In genomic region chr2:30450530-30450929, GRCm38 (mm10) we compare ENCODE assay signal across 16 mouse cellular contexts. TPM values are rescaled to one million over a fixed set of nuclear protein-coding genes. Genes with fewer than 3 reads are reported as not detected.
DNase-seq lines count a peak whose midpoint lies in the region; ATAC-seq and TF ChIP-seq lines count a peak whose summit lies in the region.
"Had no signal": no experiment of that assay in that cellular context is flagged by ENCODE, and none has a peak within 500 bp of the region (broad histone marks: within the 10 kb centered on the region; RNA-seq: fewer than 3 reads in every experiment).

No protein-coding gene starts in this region.

- H3K27me3 ChIP-seq in heart, adult 2 months (ENCODE audit: control insufficient read depth, insufficient read depth, low read length), result no peaks in the 10 kb centered on the region
- no peaks in the 10 kb centered on the region for H3K27me3 ChIP-seq in ES-Bruce4 (ENCODE audit: control insufficient read depth, insufficient read depth, low read length, poor library complexity, severe bottlenecking)
- no peaks in the 10 kb centered on the region for H3K27me3 ChIP-seq in midbrain, embryonic 16.5 days (ENCODE audit: control insufficient read depth, insufficient read depth, low read depth, low read length)
- H3K27me3 ChIP-seq: embryonic facial prominence, embryonic 13.5 days; limb, embryonic 12.5 days had no signal

- peaks cover 2% of the 10 kb centered on the region; the same call in 1 of the 2 replicates for H3K36me3 ChIP-seq in heart, adult 2 months (ENCODE audit: control insufficient read depth, insufficient read depth, low read length)
- no peaks in the 10 kb centered on the region for H3K36me3 ChIP-seq in ES-Bruce4 (ENCODE audit: control insufficient read depth, insufficient read depth, low read length, poor library complexity, severe bottlenecking)
- H3K36me3 ChIP-seq in midbrain, embryonic 16.5 days (ENCODE audit: control insufficient read depth, insufficient read depth, low read length), result peaks cover 2% of the 10 kb centered on the region; the same call in 1 of the 2 replicates

- DNase-seq in heart, adult 2 months, result no peak
- no peak for DNase-seq in heart, adult 8-10 months (ENCODE audit: low spot score)
- DNase-seq in lung, adult 2 months, result no peak
- no peak for DNase-seq in lung, postnatal 14 days
- DNase-seq in heart, adult 18-20 months, result no peak
- DNase-seq: heart, adult 11 months; kidney, adult 9 months; right cerebral cortex, postnatal 4 days had no signal

- no peaks in the 10 kb centered on the region for H3K9me3 ChIP-seq in ES-Bruce4 (replicated peaks; ENCODE audit: control insufficient read depth, insufficient read depth, low read length, poor library complexity, severe bottlenecking)
- no peaks in the 10 kb centered on the region for H3K9me3 ChIP-seq in midbrain, embryonic 16.5 days (replicated peaks; ENCODE audit: control insufficient read depth, low read length, poor library complexity, severe bottlenecking)

- no peak for TF ChIP-seq POLR2A in heart, adult 2 months (IDR thresholded peaks at IDR 0.05; ENCODE audit: insufficient read depth, low read depth, low read length)
- no peak for TF ChIP-seq POLR2A in lung, adult 2 months (IDR thresholded peaks at IDR 0.05; ENCODE audit: borderline replicate concordance, extremely low read depth, low read depth, low read length)
- no peak for TF ChIP-seq POLR2A in ES-Bruce4 (IDR thresholded peaks at IDR 0.05; ENCODE audit: insufficient read depth, low read length)

- intact Hi-C loops in heart, adult 2 months (cut with DNase I), result no loop called here

- H3K79me2 ChIP-seq in heart, adult 2 months (replicated peaks; ENCODE audit: control insufficient read depth, insufficient read depth, low read length), result no peaks in the 10 kb centered on the region

- H3K27ac ChIP-seq in heart, adult 2 months, result no peak overlapping the region
- H3K27ac ChIP-seq in ES-Bruce4 (ENCODE audit: insufficient read depth, low read length), result no peak overlapping the region
- H3K27ac ChIP-seq in midbrain, embryonic 16.5 days (ENCODE audit: low read length), result no peak overlapping the region
- H3K27ac ChIP-seq: embryonic facial prominence, embryonic 13.5 days; hindbrain, embryonic 10.5 days; limb, embryonic 12.5 days; macrophage had no signal

- 0 out of 2 replicates have a peak, but pooled peaks have one; percentile 27 for ATAC-seq in erythroid progenitor cell, adult 5-6 weeks (replicated peaks; ENCODE audit: low FRiP score, poor library complexity, severe bottlenecking)
- no peak for ATAC-seq in midbrain, embryonic 16.5 days
- ATAC-seq: forebrain, embryonic 14.5 days had no signal

- TF ChIP-seq EP300 in heart, adult 2 months (IDR thresholded peaks at IDR 0.05; ENCODE audit: insufficient read depth, low read depth, low read length), result no peak
- no peak for TF ChIP-seq EP300 in ES-Bruce4 (IDR thresholded peaks at IDR 0.05; ENCODE audit: insufficient read depth, low read depth, low read length)

- WGBS in heart, adult 2 months, result 71% methylated on average over 1 of the region's 1 CpGs
- 66% methylated on average over 1 of the region's 1 CpGs for WGBS in lung, adult 2 months
- 76% methylated on average over 1 of the region's 1 CpGs for whole genome bisulfite sequencing in midbrain, embryonic 16.5 days

- peaks cover 28% of the 10 kb centered on the region for H3K4me1 ChIP-seq in heart, adult 2 months (ENCODE audit: control insufficient read depth, insufficient read depth, low read length)
- peaks cover 20% of the 10 kb centered on the region for H3K4me1 ChIP-seq in lung, adult 2 months (ENCODE audit: control insufficient read depth, insufficient read depth, low read length)
- H3K4me1 ChIP-seq in ES-Bruce4 (ENCODE audit: control insufficient read depth, insufficient read depth, low read length), result peaks cover 18% of the 10 kb centered on the region
- no peaks in the 10 kb centered on the region for H3K4me1 ChIP-seq in midbrain, embryonic 16.5 days (ENCODE audit: control insufficient read depth, insufficient read depth, low read length)

- no peak overlapping the region for H3K9ac ChIP-seq in heart, adult 2 months (ENCODE audit: low read depth, low read length)
- H3K9ac ChIP-seq in ES-Bruce4 (ENCODE audit: low read depth, poor library complexity, severe bottlenecking), result no peak overlapping the region
- no peak overlapping the region for H3K9ac ChIP-seq in midbrain, embryonic 16.5 days (ENCODE audit: low read depth, low read length)
- H3K9ac ChIP-seq: embryonic facial prominence, embryonic 13.5 days; limb, embryonic 12.5 days had no signal

- no peak overlapping the region for H3K4me2 ChIP-seq in midbrain, embryonic 16.5 days (ENCODE audit: low read length)
- H3K4me2 ChIP-seq: embryonic facial prominence, embryonic 13.5 days; limb, embryonic 12.5 days had no signal

- TF ChIP-seq CTCF in heart, adult 2 months (IDR thresholded peaks at IDR 0.05), result peak; percentile 75
- peak; percentile 22; the same call in 1 of the 2 replicates for TF ChIP-seq CTCF in lung, adult 2 months (IDR thresholded peaks at IDR 0.05; ENCODE audit: insufficient read depth, low read length)
- TF ChIP-seq CTCF in ES-Bruce4 (IDR thresholded peaks at IDR 0.05; ENCODE audit: low read depth, low read length), result peak; percentile 4

- H3K4me3 ChIP-seq in heart, adult 2 months, result no peak overlapping the region
- H3K4me3 ChIP-seq in lung, adult 2 months (replicated peaks; ENCODE audit: extremely low read depth, low read depth, low read length), result no peak overlapping the region
- H3K4me3 ChIP-seq in ES-Bruce4 (ENCODE audit: low read depth, low read length), result no peak overlapping the region
- H3K4me3 ChIP-seq in midbrain, embryonic 16.5 days (ENCODE audit: low read depth, low read length), result no peak overlapping the region
- H3K4me3 ChIP-seq: embryonic facial prominence, embryonic 13.5 days; hindbrain, embryonic 10.5 days; limb, embryonic 12.5 days had no signal

RNA-seq across cellular contexts. Expression of gene Ier5l, which starts 23.5 kb away (rescaled TPM):
- 1 to 10 TPM; 2.8 to 3.0 TPM for total RNA-seq in heart, adult 2 months (2021)
- polyA plus RNA-seq in heart, adult 2 months (2012; rRNA removed), result 3.4 and 5.6 TPM in 2 replicates
- total RNA-seq in heart, adult 8-10 months (2022), result 1 to 10 TPM; 2.4 to 5.0 (median 4.3) TPM
- polyA plus RNA-seq in lung, adult 2 months (2012; rRNA removed), result 12.6 and 22.5 TPM in 2 replicates
- 5.3 and 6.2 TPM in 2 replicates for polyA plus RNA-seq in ES-Bruce4 (2011; ENCODE audit: insufficient read depth, insufficient read length, low read depth, missing spikeins)
- total RNA-seq in erythroid progenitor cell, adult 5-6 weeks (2015; ENCODE audit: low replicate concordance), result not detected in 2 replicates
- 0.51 TPM in 1 of 2 replicates, not detected in the other for total RNA-seq in erythroid progenitor cell, adult 5-6 weeks (2017; ENCODE audit: low replicate concordance)
- polyA plus RNA-seq in midbrain, embryonic 16.5 days (2015; fragmentation: Nextera tagmentation; extraction: Ambion mirVana), result 2.0 TPM in 2 replicates
- total RNA-seq in heart, adult 18-20 months (2021), result 1 to 10 TPM; 2.6 to 3.2 TPM

RNA-seq across cellular contexts. Expression of gene Ptpa, which starts 34.7 kb away (rescaled TPM):
- 10 to 100 TPM; 82.7 to 91.2 TPM for total RNA-seq in heart, adult 2 months (2021)
- polyA plus RNA-seq in heart, adult 2 months (2012; rRNA removed), result 88.7 and 107 TPM in 2 replicates
- 100 to 1,000 TPM in 1 of 4 experiments, 10 to 100 TPM in 3; 74.6 to 100 (median 83.0) TPM for total RNA-seq in heart, adult 8-10 months (2022)
- polyA plus RNA-seq in lung, adult 2 months (2012; rRNA removed), result 131 and 136 TPM in 2 replicates
- polyA plus RNA-seq in ES-Bruce4 (2011; ENCODE audit: insufficient read depth, insufficient read length, low read depth, missing spikeins), result 83.1 and 91.6 TPM in 2 replicates
- total RNA-seq in erythroid progenitor cell, adult 5-6 weeks (2015; ENCODE audit: low replicate concordance), result 118 and 151 TPM in 2 replicates
- 103 and 168 TPM in 2 replicates for total RNA-seq in erythroid progenitor cell, adult 5-6 weeks (2017; ENCODE audit: low replicate concordance)
- polyA plus RNA-seq in midbrain, embryonic 16.5 days (2015; fragmentation: Nextera tagmentation; extraction: Ambion mirVana), result 146 and 156 TPM in 2 replicates
- total RNA-seq in heart, adult 18-20 months (2021), result 10 to 100 TPM; 81.6 to 96.7 TPM

RNA-seq across cellular contexts. Expression of gene Crat, which starts 34.9 kb away (rescaled TPM):
- total RNA-seq in heart, adult 2 months (2021), result 100 to 1,000 TPM; 452 to 542 TPM
- 695 and 713 TPM in 2 replicates for polyA plus RNA-seq in heart, adult 2 months (2012; rRNA removed)
- 100 to 1,000 TPM; 490 to 636 (median 559) TPM for total RNA-seq in heart, adult 8-10 months (2022)
- polyA plus RNA-seq in lung, adult 2 months (2012; rRNA removed), result 89.2 and 103 TPM in 2 replicates
- polyA plus RNA-seq in ES-Bruce4 (2011; ENCODE audit: insufficient read depth, insufficient read length, low read depth, missing spikeins), result 8.9 and 12.3 TPM in 2 replicates
- 80.9 and 111 TPM in 2 replicates for total RNA-seq in erythroid progenitor cell, adult 5-6 weeks (2015; ENCODE audit: low replicate concordance)
- total RNA-seq in erythroid progenitor cell, adult 5-6 weeks (2017; ENCODE audit: low replicate concordance), result 33.9 and 79.7 TPM in 2 replicates
- 23.6 and 26.0 TPM in 2 replicates for polyA plus RNA-seq in midbrain, embryonic 16.5 days (2015; fragmentation: Nextera tagmentation; extraction: Ambion mirVana)
- total RNA-seq in heart, adult 18-20 months (2021), result 100 to 1,000 TPM; 507 to 509 TPM

RNA-seq across cellular contexts. Expression of gene Dolpp1, which starts 58.5 kb away (rescaled TPM):
- total RNA-seq in heart, adult 2 months (2021), result 1 to 10 TPM; 5.9 to 9.0 TPM
- polyA plus RNA-seq in heart, adult 2 months (2012; rRNA removed), result 23.5 and 25.1 TPM in 2 replicates
- 1 to 10 TPM; 5.7 to 9.8 (median 7.9) TPM for total RNA-seq in heart, adult 8-10 months (2022)
- polyA plus RNA-seq in lung, adult 2 months (2012; rRNA removed), result 49.1 and 55.6 TPM in 2 replicates
- polyA plus RNA-seq in ES-Bruce4 (2011; ENCODE audit: insufficient read depth, insufficient read length, low read depth, missing spikeins), result 42.3 and 44.3 TPM in 2 replicates
- 4.6 and 14.1 TPM in 2 replicates for total RNA-seq in erythroid progenitor cell, adult 5-6 weeks (2015; ENCODE audit: low replicate concordance)
- 5.4 and 20.9 TPM in 2 replicates for total RNA-seq in erythroid progenitor cell, adult 5-6 weeks (2017; ENCODE audit: low replicate concordance)
- 63.6 and 67.8 TPM in 2 replicates for polyA plus RNA-seq in midbrain, embryonic 16.5 days (2015; fragmentation: Nextera tagmentation; extraction: Ambion mirVana)
- 1 to 10 TPM; 6.4 to 7.8 TPM for total RNA-seq in heart, adult 18-20 months (2021)

Comparison
In these comparisons a context has a peak if more than half of its experiments do, and no peak if none do; other contexts are left out.
1. CTCF ChIP-seq: peak in every context shown above with its lines; median percentile 75 in heart, adult 2 months; 22 in lung, adult 2 months; 4 in ES-Bruce4.
2. RNA of gene Crat, which starts 34.9 kb away (total RNA-seq): 490 to 636 TPM in heart, adult 8-10 months, 452 to 542 TPM in heart, adult 2 months and 507 to 509 TPM in heart, adult 18-20 months; 33.9 to 111 TPM in erythroid progenitor cell, adult 5-6 weeks; every median in the first group is over 4 times any median in the second.